Mouse (Mus musculus) erythroblast, embryonic 14.5 days (primary cell): ENCODE measurements around the gene Ruvbl2.

Source experiments
- GATA1 ChIP-seq: IDR thresholded peaks from 2 replicates; pipeline ENCODE4 v1.6.1; 2012; ENCODE audit warnings: low read length, inconsistent platforms, mixed read lengths
- TAL1 ChIP-seq: IDR thresholded peaks from 3 replicates; pipeline ENCODE4 v1.6.1; 2012; ENCODE audit warnings: low read length, inconsistent platforms, mixed read lengths

DNA sequence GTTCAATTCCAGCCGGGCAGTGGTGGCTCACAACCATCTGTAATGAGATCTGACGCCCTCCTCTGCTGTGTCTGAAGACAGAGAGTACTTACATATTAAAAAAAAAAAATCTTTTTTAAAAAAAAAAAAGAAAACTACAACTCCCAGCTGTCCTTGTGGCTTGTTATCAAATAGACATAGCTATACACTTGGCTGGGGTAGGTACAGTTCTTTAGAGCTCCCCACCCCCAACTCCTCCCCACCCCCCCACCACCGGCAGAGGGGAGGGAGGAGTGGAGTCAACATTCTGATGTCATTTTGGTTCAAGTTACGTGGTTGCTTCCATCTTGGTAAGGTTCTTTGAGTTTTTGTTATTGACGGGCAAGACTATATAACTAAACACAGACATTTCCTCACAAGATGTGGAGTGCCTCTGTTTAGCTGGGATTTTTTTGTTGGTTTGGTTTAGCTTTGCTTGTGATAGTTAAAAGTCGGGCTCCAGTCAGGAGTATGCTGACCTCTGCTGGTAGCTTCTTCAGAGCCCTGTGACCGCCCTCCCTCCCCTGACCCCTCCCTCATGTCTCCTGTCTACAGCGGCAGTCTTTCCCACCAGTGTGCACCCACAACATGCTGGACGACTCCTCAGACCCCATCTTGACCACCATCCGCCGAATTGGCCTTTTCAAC is 9.6 kb upstream of the Ruvbl2 start:
- no peak for TF ChIP-seq GATA1
- no peak for TF ChIP-seq TAL1
